Comparison of ENCODE assay signal across 15 mouse cellular contexts in genomic region chrX:109001277-109001676, GRCm38 (mm10). TPM values are rescaled to one million over a fixed set of nuclear protein-coding genes. Genes with fewer than 3 reads are reported as not detected.
DNase-seq lines count a peak whose midpoint lies in the region; ATAC-seq and TF ChIP-seq lines count a peak whose summit lies in the region.
"Had no signal": no experiment of that assay in that cellular context is flagged by ENCODE, and none has a peak within 500 bp of the region (broad histone marks: within the 10 kb centered on the region; RNA-seq: fewer than 3 reads in every experiment).

No protein-coding gene starts in this region.

- no peaks in the 10 kb centered on the region for H3K9me3 ChIP-seq in kidney, embryonic 14.5 days (ENCODE audit: control insufficient read depth, low read length)
- no peaks in the 10 kb centered on the region for H3K9me3 ChIP-seq in intestine, postnatal 0 days (ENCODE audit: control insufficient read depth)
- H3K9me3 ChIP-seq: heart, embryonic 15.5 days; hindbrain, embryonic 13.5 days; kidney, embryonic 15.5 days had no signal

- H3K27ac ChIP-seq in kidney, embryonic 14.5 days (ENCODE audit: low read depth, low read length): no peak overlapping the region
- H3K27ac ChIP-seq in intestine, postnatal 0 days (ENCODE audit: low read depth, low read length): no peak overlapping the region
- H3K27ac ChIP-seq: heart, embryonic 15.5 days; hindbrain, embryonic 13.5 days; kidney, embryonic 15.5 days had no signal

- H3K4me2 ChIP-seq in kidney, embryonic 14.5 days (replicated peaks; ENCODE audit: low read depth, low read length): no peak overlapping the region
- no peak overlapping the region for H3K4me2 ChIP-seq in intestine, postnatal 0 days (replicated peaks; ENCODE audit: low read depth)
- H3K4me2 ChIP-seq: heart, embryonic 15.5 days; hindbrain, embryonic 13.5 days; kidney, embryonic 15.5 days; liver, embryonic 11.5 days had no signal

- H3K9ac ChIP-seq in kidney, embryonic 14.5 days (ENCODE audit: low read depth, low read length): no peak overlapping the region
- no peak overlapping the region for H3K9ac ChIP-seq in intestine, postnatal 0 days (ENCODE audit: low read depth, low read length)
- H3K9ac ChIP-seq: heart, embryonic 15.5 days; hindbrain, embryonic 13.5 days; kidney, embryonic 15.5 days had no signal

- WGBS in kidney, embryonic 14.5 days: 60% methylated on average over 4 of the region's 4 CpGs
- WGBS in intestine, postnatal 0 days: 57% methylated on average over 4 of the region's 4 CpGs

- peak; percentile 42; the same call in 1 of the 2 replicates for TF ChIP-seq CTCF in intestine, postnatal 0 days (IDR thresholded peaks at IDR 0.05; ENCODE audit: low read depth)

- peak; percentile 62; the same call in 1 of the 2 replicates for ATAC-seq in kidney, embryonic 14.5 days (ENCODE audit: low FRiP score, low TSS enrichment)
- no peak for ATAC-seq in intestine, postnatal 0 days
- no peak for ATAC-seq in frontal cortex, adult (ENCODE audit: low TSS enrichment)

- no peaks in the 10 kb centered on the region for H3K27me3 ChIP-seq in kidney, embryonic 14.5 days (ENCODE audit: control insufficient read depth, insufficient read depth, low read length)
- H3K27me3 ChIP-seq in intestine, postnatal 0 days (replicated peaks; ENCODE audit: control insufficient read depth, insufficient read depth, low read length): no peaks in the 10 kb centered on the region
- H3K27me3 ChIP-seq: heart, embryonic 15.5 days; hindbrain, embryonic 13.5 days; kidney, embryonic 15.5 days had no signal

- no peak overlapping the region for H3K4me3 ChIP-seq in kidney, embryonic 14.5 days (ENCODE audit: low read length)
- no peak overlapping the region for H3K4me3 ChIP-seq in intestine, postnatal 0 days (ENCODE audit: low read depth, low read length)
- H3K4me3 ChIP-seq: heart, embryonic 15.5 days; hindbrain, embryonic 13.5 days; kidney, embryonic 15.5 days had no signal

- DNase-seq in kidney, adult 8-10 months: no peak
- peak; percentile 29 for DNase-seq in 3T3-L1 (ENCODE audit: low read depth, low spot score)
- DNase-seq in A20 (ENCODE audit: low read depth, low spot score): peak; percentile 4
- no peak for DNase-seq in spleen, adult 18-20 months
- DNase-seq: cerebellum, adult 18-20 months; gastrocnemius, postnatal 36 days; layer of hippocampus, adult 9-11 months; thymus, adult 18-20 months had no signal

- no peaks in the 10 kb centered on the region for H3K36me3 ChIP-seq in kidney, embryonic 14.5 days (ENCODE audit: control insufficient read depth, insufficient read depth, low read length)
- no peaks in the 10 kb centered on the region for H3K36me3 ChIP-seq in intestine, postnatal 0 days (ENCODE audit: control insufficient read depth, insufficient read depth)
- H3K36me3 ChIP-seq: heart, embryonic 15.5 days; hindbrain, embryonic 13.5 days; kidney, embryonic 15.5 days had no signal

- H3K4me1 ChIP-seq in kidney, embryonic 14.5 days (ENCODE audit: control insufficient read depth, insufficient read depth, low read length): no peaks in the 10 kb centered on the region
- H3K4me1 ChIP-seq in intestine, postnatal 0 days (replicated peaks; ENCODE audit: control insufficient read depth, insufficient read depth, low read length): no peaks in the 10 kb centered on the region
- H3K4me1 ChIP-seq: heart, embryonic 15.5 days; hindbrain, embryonic 13.5 days; kidney, embryonic 15.5 days had no signal

RNA-seq across cellular contexts. Expression of gene Hmgn5, which starts 11.9 kb away (rescaled TPM):
- 29.5 and 50.5 TPM in 2 replicates for polyA plus RNA-seq in kidney, embryonic 14.5 days (2014; fragmentation: Nextera tagmentation; extraction: Ambion mirVana)
- polyA plus RNA-seq in intestine, postnatal 0 days (2015; fragmentation: Nextera tagmentation; extraction: Ambion mirVana): 24.1 and 25.8 TPM in 2 replicates

Comparison
In these comparisons a context has a peak if more than half of its experiments do, and no peak if none do; other contexts are left out.
1. DNase-seq: peak in 3T3-L1 (single experiment) and A20 (single experiment); none in kidney, adult 8-10 months (0 of 2) and spleen, adult 18-20 months (0 of 2).